Mouse (Mus musculus): ENCODE results near the gene Eefsec.

GRCm38 (mm10) chr6:88387836-88388724 is 58.3 kb downstream of the Eefsec start:
- TF ChIP-seq CTCF (IDR thresholded peaks at IDR 0.05; ENCODE audit: low read depth, low read length) (no peak), POLR2A (IDR thresholded peaks at IDR 0.05; ENCODE audit: borderline replicate concordance, low read depth, low read length) (no peak)

Data from bone marrow macrophage, adult 2 months (primary cell).